Mouse (Mus musculus) kidney, postnatal 36 days (tissue): ENCODE results near the gene Golm1.

ENCODE experiments used
- DNase-seq, 2 experiments: peaks; one replicate each; pipeline ENCODE4 v3.0.0; 2021 to 2022; ENCODE audit warnings: mixed read lengths in 2 of 2

Gene Golm1

GRCm38 (mm10) chr13:59674761-59675150 is 855 bp downstream of the Golm1 start:
- peak in 1 of 2 experiments; percentile 38 for DNase-seq

GRCm38 (mm10) chr13:59674215-59674614 is 1.4 kb downstream of the Golm1 start:
- no peak for DNase-seq

GRCm38 (mm10) chr13:59673597-59673996 is 2.0 kb downstream of the Golm1 start:
- DNase-seq = no peak

- no peak for DNase-seq
These were observed 3.4 kb downstream of the Golm1 start for GRCm38 (mm10) chr13:59672248-59672647.

- DNase-seq = no peak
These were observed 4.1 kb downstream of the Golm1 start for GRCm38 (mm10) chr13:59671521-59671920.

DNA sequence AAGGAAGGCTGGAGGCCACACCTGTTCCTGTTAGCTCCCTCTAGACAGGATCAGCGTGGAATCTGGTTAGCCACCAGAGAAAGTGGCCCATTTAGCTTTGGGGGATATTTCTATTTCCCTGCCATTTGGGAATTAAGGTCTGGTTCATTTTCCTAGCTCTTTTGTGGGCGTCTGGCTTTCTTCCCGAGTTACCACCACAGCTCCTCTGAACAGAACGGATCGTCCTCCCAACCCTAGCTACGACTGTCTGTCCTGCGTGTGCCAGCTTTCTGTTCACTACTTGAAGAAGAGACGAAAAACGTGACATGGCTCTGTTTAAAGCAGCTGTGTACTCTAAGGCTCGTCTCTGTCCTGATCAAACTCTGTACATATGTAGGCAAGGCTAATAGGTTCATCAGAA is 5.7 kb downstream of the Golm1 start:
- no peak for DNase-seq

GRCm38 (mm10) chr13:59668501-59669093 is 7.0 kb downstream of the Golm1 start:
- DNase-seq = peak; percentile 42 to 53

DNA sequence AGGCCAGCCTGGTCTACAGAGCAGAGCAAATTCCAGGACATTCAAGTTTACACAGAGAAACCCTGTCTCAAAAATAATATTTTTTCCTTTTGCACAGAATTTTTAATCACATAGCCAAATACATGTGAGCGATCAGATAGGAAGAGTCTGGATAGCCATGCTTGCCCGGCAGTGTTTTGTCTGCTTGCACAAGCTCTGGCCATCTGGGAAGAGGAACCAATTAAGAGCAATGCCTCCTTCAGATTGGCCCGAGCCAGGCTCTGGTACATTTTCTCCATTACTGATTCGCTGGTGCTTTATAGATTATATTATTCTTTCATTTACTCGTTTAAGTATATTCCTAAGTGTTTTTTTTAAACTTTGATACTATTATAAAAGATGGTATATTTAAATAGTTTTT is 7.8 kb downstream of the Golm1 start:
- no peak for DNase-seq

GRCm38 (mm10) chr13:59663939-59664712 is 11.5 kb downstream of the Golm1 start:
- peak; percentile 59 to 67 for DNase-seq

GRCm38 (mm10) chr13:59661966-59662365 is 13.6 kb downstream of the Golm1 start:
- no peak for DNase-seq

DNA sequence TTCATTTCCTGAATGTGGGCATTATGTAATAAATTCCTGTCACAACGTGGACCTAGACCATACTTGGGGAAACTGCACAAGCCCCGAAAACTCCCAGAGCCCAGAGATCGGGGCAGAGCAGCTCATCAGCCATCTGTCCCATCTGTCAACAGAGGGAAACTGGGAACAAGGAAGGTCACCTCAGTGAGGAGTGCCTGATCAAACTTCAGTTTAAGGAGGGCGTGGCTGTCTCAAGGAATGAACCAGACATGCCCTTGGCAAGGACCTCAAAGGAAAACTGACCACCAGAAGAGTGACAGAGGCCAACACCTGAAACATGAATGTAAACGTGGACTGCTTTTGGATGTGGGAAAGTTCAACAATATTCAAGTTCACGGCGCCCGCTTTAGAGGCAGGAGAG is 14.2 kb downstream of the Golm1 start:
- DNase-seq = no peak

DNA sequence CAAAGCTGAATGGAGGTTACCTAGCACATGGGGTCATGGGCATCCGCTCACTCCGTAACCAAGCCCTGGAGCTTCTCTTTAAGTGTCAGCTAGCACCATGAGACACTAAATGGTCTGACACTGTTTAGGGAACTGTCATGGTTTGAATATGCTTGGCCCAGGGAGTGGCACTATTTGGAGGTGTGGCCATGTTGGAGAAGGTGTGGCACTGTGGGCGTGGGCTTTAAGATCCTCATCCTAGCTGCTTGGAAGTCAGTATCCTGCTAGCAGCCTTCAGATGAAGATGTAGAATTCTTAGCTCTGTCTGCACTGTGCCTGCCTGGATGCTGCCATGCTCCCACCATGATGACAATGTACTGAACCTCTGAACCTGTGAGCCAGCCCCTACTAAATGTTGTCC is 15.2 kb downstream of the Golm1 start:
- DNase-seq = no peak

DNA sequence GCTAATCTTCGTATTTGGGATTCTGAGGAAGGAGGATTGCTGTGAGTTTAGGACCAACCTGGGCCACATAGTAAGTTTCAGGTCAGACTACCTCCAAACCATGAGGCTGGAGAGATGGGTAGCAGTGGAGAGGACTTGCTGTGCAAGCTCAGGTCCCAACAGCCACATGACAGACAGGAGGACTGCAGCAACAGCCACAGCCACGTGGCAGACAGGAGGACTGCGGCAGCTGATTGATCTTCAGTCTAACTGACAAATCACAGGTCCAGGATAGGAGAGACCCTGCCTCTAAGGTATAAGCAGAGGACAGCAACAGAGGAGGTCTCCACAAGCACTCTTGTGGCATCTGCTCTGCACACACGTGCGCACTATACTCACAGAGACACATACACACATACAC is 17.8 kb downstream of the Golm1 start:
- no peak for DNase-seq

GRCm38 (mm10) chr13:59656975-59657388 is 18.6 kb downstream of the Golm1 start:
- peak; percentile 37 to 66 for DNase-seq

GRCm38 (mm10) chr13:59656316-59656832 is 19.2 kb downstream of the Golm1 start:
- peak in 1 of 2 experiments; percentile 19 for DNase-seq

- no peak for DNase-seq
These were observed 19.8 kb downstream of the Golm1 start for GRCm38 (mm10) chr13:59655718-59656315.

GRCm38 (mm10) chr13:59654465-59654864 is 21.1 kb downstream of the Golm1 start:
- no peak for DNase-seq

DNA sequence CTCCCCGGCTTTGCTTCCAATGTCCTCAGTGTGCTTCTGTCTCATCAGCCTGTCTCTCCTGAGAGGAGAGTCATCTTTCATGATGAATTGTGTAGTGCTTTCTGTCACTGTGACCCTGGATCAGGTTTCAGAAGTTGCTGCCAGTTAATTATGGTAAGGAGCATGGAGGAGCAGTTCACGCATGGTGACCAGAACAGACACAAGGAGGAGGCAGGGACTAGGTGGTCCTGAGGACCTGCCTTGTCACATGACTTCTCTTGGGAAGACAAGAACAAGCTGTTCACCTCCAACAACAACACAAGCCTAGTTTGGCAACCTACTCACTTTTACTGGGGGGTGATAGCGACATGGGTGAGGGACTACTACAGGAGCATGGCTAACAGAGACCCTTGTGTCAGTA is 22.5 kb downstream of the Golm1 start:
- DNase-seq = no peak

GRCm38 (mm10) chr13:59652651-59653050 is 23.0 kb downstream of the Golm1 start:
- DNase-seq = no peak

- no peak for DNase-seq
These were observed 25.8 kb downstream of the Golm1 start for GRCm38 (mm10) chr13:59649781-59650180.

GRCm38 (mm10) chr13:59648598-59648997 is 27.0 kb downstream of the Golm1 start:
- DNase-seq = no peak

GRCm38 (mm10) chr13:59647484-59647883 is 28.1 kb downstream of the Golm1 start:
- no peak for DNase-seq

DNA sequence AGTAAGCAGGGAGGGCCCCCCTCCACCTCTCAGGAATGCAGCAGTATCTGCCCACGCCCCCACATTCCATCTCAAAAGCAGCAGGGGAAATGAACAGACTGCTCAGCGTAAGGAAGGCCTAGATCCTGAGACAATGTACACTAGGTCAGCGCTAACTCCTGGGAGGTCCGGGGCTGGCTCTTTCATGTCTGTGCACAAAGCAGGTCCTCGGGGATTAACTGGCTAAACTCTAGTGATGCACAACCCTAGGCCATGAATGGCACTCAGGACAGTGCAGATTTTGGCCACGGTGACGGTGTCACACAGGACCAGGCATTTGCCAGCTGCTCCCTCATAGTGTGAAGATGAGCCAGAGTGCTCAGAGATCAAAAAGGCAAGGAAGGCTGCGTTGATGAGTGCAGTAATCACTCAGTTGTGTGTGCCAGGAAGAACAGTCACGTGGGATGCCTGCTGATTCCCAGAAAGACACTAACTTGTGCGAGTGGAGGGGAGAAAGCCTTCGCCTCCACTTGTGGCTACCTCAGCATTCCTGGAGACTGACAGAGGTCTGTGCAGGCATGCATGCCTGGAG is 28.9 kb downstream of the Golm1 start:
- DNase-seq = peak; percentile 50 to 51

DNA sequence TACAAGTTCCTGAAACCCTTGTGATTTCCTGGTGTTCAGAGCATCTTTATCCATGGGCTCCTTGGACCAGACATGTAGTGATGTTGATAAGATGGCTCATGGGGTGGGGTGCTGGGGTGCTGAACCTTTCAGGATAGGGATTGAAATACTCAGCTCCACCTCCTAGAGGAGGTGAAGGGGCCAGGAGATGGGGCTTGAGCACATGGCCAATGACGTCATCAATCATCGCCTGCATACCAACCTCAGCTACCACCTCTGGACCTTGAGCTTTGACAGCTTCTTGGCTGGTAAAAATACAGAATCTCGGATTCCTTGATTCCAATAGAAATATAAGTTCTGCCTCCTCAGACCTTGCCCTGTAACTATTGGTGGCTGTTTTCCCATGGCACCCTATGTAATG is 30.1 kb downstream of the Golm1 start:
- no peak for DNase-seq
